Mouse (Mus musculus): ENCODE measurements at regions not wholly inside any gene's neighbourhood (a gene's known extent, or its start where the extent isn't known, plus 50 kb on each side); places are given as distances from the start of the nearest gene placed in this dataset.

DNA sequence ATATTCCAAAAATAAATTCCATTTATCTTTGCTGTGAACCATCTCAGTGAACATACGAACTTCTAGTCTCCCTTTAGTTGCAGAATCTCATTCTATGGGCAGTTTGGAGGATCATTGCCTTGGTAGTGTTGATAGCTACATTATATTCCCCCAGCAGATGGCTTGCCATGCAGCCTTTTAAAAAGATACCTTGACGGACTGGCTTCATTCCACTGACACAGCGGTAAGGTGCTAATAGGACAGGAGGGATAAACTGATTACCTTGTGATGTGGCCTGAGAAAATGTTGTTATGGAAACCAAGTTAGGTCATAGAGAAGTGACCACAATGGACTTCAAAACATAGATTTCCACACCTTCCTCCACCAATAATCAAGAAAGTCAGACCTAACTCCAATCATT lies 215.5 kb upstream of the Tmc3 start:
- no peaks in the 10 kb centered on the region for H3K36me3 ChIP-seq (ENCODE audit: control insufficient read depth, insufficient read depth, low read length)
- 86% methylated on average over 3 of the region's 3 CpGs for WGBS
- TF ChIP-seq POLR2A (IDR thresholded peaks at IDR 0.05; ENCODE audit: low read depth, low read length) (no peak), CTCF (conservative IDR thresholded peaks at IDR 0.05; ENCODE audit: insufficient read depth, insufficient read length, low read depth, low read length) (no peak)
- no peak overlapping the region for H3K4me3 ChIP-seq (ENCODE audit: insufficient read depth, low read depth, low read length)
- H3K27ac ChIP-seq (ENCODE audit: insufficient read depth, low read depth, low read length) = no peak overlapping the region
- H3K4me1 ChIP-seq (ENCODE audit: control insufficient read depth, insufficient read depth, low read length) = no peaks in the 10 kb centered on the region
- no peaks in the 10 kb centered on the region for H3K27me3 ChIP-seq (replicated peaks; ENCODE audit: control insufficient read depth, insufficient read depth, low read length)
- DNase-seq = no peak

DNA sequence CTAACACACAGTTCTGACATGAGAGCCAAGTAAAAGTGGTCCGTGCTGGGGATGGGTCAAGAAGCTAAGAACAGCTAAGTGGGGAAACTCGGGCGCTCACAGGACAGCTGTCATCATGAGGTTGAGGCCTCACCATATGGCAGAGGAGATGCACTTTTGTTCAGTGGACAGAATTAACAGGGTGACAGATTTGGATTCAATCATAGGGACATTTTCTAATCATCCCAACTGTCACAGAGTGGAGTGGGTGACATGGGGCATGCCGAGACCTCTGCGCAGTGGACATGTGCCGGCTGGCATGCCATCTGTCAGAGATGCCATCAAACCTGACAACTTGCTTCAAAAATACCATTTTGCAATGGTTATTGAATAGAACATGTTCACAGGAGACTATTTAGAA lies 215.1 kb upstream of the Tmc3 start:
- no peak for TF ChIP-seq CTCF (conservative IDR thresholded peaks at IDR 0.05; ENCODE audit: insufficient read depth, insufficient read length, low read depth, low read length)
- TF ChIP-seq POLR2A (IDR thresholded peaks at IDR 0.05; ENCODE audit: low read depth, low read length) = no peak
- Histone ChIP-seq H3K4me3 (ENCODE audit: insufficient read depth, low read depth, low read length) (no peak overlapping the region), H3K27ac (ENCODE audit: insufficient read depth, low read depth, low read length) (no peak overlapping the region), H3K36me3 (ENCODE audit: control insufficient read depth, insufficient read depth, low read length) (no peaks in the 10 kb centered on the region), H3K27me3 (replicated peaks; ENCODE audit: control insufficient read depth, insufficient read depth, low read length) (no peaks in the 10 kb centered on the region), H3K4me1 (ENCODE audit: control insufficient read depth, insufficient read depth, low read length) (no peaks in the 10 kb centered on the region)
- no peak for DNase-seq
- 93% methylated on average over 6 of the region's 6 CpGs for WGBS

DNA sequence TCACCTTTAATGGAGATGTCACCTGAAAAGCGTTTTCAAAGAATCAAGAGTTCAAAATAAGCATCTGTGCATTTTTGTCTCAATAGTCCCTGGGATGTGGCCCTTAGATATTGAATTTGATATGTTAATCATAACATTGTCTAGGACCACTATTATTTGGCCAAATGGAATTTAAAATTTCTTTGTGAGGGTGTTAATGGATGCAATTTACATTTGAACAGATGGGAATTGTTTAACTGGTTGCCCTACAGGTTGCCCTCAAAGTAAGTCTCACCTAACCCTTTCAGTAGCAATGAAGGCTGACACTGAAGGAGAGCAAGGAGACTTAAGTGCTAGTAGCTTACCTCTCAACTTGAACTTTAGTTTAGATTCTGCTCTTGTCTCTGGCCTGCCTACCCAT lies 207.9 kb upstream of the Tmc3 start:
- Histone ChIP-seq H3K27me3 (replicated peaks; ENCODE audit: control insufficient read depth, insufficient read depth, low read length) (no peaks in the 10 kb centered on the region), H3K36me3 (ENCODE audit: control insufficient read depth, insufficient read depth, low read length) (no peaks in the 10 kb centered on the region), H3K4me1 (ENCODE audit: control insufficient read depth, insufficient read depth, low read length) (no peaks in the 10 kb centered on the region), H3K27ac (ENCODE audit: insufficient read depth, low read depth, low read length) (no peak overlapping the region), H3K4me3 (ENCODE audit: insufficient read depth, low read depth, low read length) (no peak overlapping the region)
- 92% methylated on average over 1 of the region's 1 CpGs for WGBS
- no peak for DNase-seq
- no peak for TF ChIP-seq CTCF (conservative IDR thresholded peaks at IDR 0.05; ENCODE audit: insufficient read depth, insufficient read length, low read depth, low read length)
- TF ChIP-seq POLR2A (IDR thresholded peaks at IDR 0.05; ENCODE audit: low read depth, low read length) = no peak

DNA sequence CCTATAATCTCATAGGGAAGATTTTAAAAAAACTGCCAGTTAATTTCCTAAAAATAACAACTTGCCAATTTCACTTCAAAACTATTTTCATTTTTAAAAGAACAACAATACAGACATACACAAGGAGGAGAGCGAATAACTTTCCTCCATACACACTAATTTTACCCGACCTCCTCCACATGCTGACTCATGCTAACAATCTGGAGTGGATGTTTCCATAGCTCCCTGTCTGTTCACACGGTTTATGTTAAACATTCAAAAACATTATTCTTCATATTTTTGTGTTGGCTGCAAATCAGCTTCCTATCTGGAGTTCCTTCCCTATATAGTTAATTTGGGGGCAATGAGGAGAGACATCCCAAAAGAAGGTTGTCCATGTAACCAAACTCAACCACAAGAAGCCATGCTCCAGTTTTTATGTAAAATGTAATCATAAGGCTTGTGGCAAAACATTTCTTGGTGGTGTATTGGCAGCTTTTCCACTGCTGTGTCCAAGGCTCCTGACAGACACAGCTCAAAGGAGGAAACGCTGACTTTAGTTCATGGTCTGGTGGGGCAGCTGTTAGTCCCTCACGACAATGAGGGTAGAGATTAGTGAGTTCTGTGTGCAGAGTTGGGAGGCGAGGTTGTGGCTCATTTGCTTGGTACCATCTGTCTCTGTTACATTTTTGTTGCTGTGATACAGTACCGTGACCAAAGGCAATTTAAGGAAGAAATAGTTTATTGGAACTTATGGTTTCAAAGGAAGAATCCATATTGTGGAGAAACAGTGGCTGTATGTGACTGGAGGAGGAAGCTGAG lies 203.1 kb upstream of the Tmc3 start:
- Histone ChIP-seq H3K27ac (ENCODE audit: insufficient read depth, low read depth, low read length) (no peak overlapping the region), H3K4me1 (ENCODE audit: control insufficient read depth, insufficient read depth, low read length) (no peaks in the 10 kb centered on the region), H3K36me3 (ENCODE audit: control insufficient read depth, insufficient read depth, low read length) (no peaks in the 10 kb centered on the region), H3K27me3 (replicated peaks; ENCODE audit: control insufficient read depth, insufficient read depth, low read length) (no peaks in the 10 kb centered on the region), H3K4me3 (ENCODE audit: insufficient read depth, low read depth, low read length) (no peak overlapping the region)
- WGBS = 70% methylated on average over 7 of the region's 7 CpGs
- TF ChIP-seq CTCF (conservative IDR thresholded peaks at IDR 0.05; ENCODE audit: insufficient read depth, insufficient read length, low read depth, low read length) (no peak), POLR2A (IDR thresholded peaks at IDR 0.05; ENCODE audit: low read depth, low read length) (no peak)
- DNase-seq = no peak

DNA sequence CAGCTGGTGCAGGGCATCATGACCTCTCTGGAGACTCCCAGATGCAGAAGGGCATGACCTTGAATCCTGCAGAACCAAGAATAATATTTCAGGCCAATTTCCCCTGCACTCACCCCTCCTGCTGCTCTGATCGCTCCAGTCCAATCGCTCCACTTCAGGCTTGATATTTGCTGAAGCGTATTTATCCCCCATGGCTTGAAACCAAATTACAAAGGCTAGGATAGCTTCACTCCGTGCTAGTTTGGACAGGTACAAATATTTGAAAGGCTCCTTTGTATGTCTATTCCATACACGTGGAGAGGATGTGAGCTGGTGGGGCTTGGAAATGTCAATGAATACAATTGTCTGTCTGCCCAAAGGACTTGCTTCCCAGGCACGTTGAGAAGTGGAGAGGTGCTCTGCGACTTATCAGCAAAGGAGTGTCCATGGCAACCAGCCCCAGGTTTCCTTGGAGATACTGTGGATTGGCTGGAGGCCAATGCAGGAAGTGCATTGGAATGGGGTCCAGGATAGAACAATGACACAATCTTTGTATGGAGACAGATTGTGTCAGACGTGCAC lies 201.8 kb upstream of the Tmc3 start:
- 40% methylated on average over 8 of the region's 8 CpGs for WGBS
- Histone ChIP-seq H3K4me3 (ENCODE audit: insufficient read depth, low read depth, low read length) (no peak overlapping the region), H3K27ac (ENCODE audit: insufficient read depth, low read depth, low read length) (no peak overlapping the region), H3K36me3 (ENCODE audit: control insufficient read depth, insufficient read depth, low read length) (no peaks in the 10 kb centered on the region), H3K4me1 (ENCODE audit: control insufficient read depth, insufficient read depth, low read length) (no peaks in the 10 kb centered on the region), H3K27me3 (replicated peaks; ENCODE audit: control insufficient read depth, insufficient read depth, low read length) (no peaks in the 10 kb centered on the region)
- DNase-seq = peak; percentile 8
- no peak for TF ChIP-seq POLR2A (IDR thresholded peaks at IDR 0.05; ENCODE audit: low read depth, low read length)
- TF ChIP-seq CTCF (conservative IDR thresholded peaks at IDR 0.05; ENCODE audit: insufficient read depth, insufficient read length, low read depth, low read length) = no peak

DNA sequence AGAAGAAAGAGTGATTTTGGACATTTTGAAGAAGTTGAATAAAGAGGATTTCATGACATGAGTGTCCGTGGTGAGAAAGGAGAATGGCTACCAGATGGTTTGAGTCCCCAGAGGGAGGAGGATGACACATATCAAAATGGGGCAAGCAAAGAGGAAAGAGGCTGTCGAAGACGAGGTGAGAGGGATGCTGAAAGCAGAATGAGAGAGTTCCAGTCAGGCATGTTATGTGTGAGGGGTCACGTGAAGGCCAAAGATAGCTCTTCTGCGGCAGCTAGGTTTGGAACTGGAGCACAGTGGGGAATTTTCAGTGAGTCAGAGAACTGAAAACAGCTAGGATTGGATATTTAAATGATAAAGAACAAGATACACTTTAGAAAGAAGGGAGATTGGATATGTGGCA lies 193.3 kb upstream of the Tmc3 start:
- no peak for DNase-seq
- Histone ChIP-seq H3K27ac (ENCODE audit: insufficient read depth, low read depth, low read length) (no peak overlapping the region), H3K27me3 (replicated peaks; ENCODE audit: control insufficient read depth, insufficient read depth, low read length) (no peaks in the 10 kb centered on the region), H3K4me3 (ENCODE audit: insufficient read depth, low read depth, low read length) (no peak overlapping the region), H3K4me1 (ENCODE audit: control insufficient read depth, insufficient read depth, low read length) (no peaks in the 10 kb centered on the region), H3K36me3 (ENCODE audit: control insufficient read depth, insufficient read depth, low read length) (no peaks in the 10 kb centered on the region)
- no peak for TF ChIP-seq CTCF (conservative IDR thresholded peaks at IDR 0.05; ENCODE audit: insufficient read depth, insufficient read length, low read depth, low read length)
- no peak for TF ChIP-seq POLR2A (IDR thresholded peaks at IDR 0.05; ENCODE audit: low read depth, low read length)
- WGBS = 90% methylated on average over 5 of the region's 5 CpGs

DNA sequence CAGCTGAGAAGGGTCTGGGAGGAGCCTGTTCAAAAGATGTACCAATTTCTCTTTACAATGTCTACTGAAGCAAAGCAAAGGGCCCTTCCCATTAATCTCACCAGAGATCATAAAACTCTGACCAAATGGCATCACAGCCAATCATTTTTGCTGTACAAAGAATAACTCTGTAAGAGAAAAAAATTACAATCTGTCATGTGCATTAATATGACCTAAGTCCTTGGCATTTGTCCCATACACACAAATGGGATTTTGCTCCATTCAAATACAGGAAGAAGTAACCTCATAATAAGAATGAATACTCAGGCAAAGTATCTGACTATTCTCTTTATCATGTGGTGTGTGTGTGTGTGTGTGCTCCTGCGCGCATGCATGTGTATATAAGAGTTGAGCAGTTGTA lies 192.5 kb upstream of the Tmc3 start:
- Histone ChIP-seq H3K27ac (ENCODE audit: insufficient read depth, low read depth, low read length) (no peak overlapping the region), H3K4me1 (ENCODE audit: control insufficient read depth, insufficient read depth, low read length) (no peaks in the 10 kb centered on the region), H3K4me3 (ENCODE audit: insufficient read depth, low read depth, low read length) (no peak overlapping the region), H3K36me3 (ENCODE audit: control insufficient read depth, insufficient read depth, low read length) (no peaks in the 10 kb centered on the region), H3K27me3 (replicated peaks; ENCODE audit: control insufficient read depth, insufficient read depth, low read length) (no peaks in the 10 kb centered on the region)
- no peak for DNase-seq
- TF ChIP-seq CTCF (conservative IDR thresholded peaks at IDR 0.05; ENCODE audit: insufficient read depth, insufficient read length, low read depth, low read length) (no peak), POLR2A (IDR thresholded peaks at IDR 0.05; ENCODE audit: low read depth, low read length) (no peak)
- 89% methylated on average over 2 of the region's 2 CpGs for WGBS
